Mouse (Mus musculus) stomach, postnatal 0 days (tissue): ENCODE results near the gene Hacd1.

Experiments used
- CTCF ChIP-seq: IDR thresholded peaks from 2 replicates; pipeline ENCODE4 v1.5.1; 2016; ENCODE audit warnings: antibody characterized with exemption, low read depth, mild to moderate bottlenecking, moderate library complexity
- EP300 ChIP-seq: optimal IDR thresholded peaks from 2 replicates; pipeline ENCODE3; 2016; ENCODE audit warnings: antibody characterized with exemption

- no peak; the same call in 1 of the 2 replicates for TF ChIP-seq CTCF
- TF ChIP-seq EP300: no peak
These were observed at the start of gene Hacd1 for GRCm38 (mm10) chr2:14055566-14056331.
